Comparison of ENCODE assay signal across 38 mouse cellular contexts in genomic region chrX:152563034-152563433, GRCm38 (mm10). TPM values are rescaled to one million over a fixed set of nuclear protein-coding genes. Genes with fewer than 3 reads are reported as not detected.
"Had no signal": no experiment of that assay in that cellular context is flagged by ENCODE, and none has a peak within 500 bp of the region (broad histone marks: within the 10 kb centered on the region; RNA-seq: fewer than 3 reads in every experiment).

Gene Cldn34a (plus strand): TSS chrX:152563334.

- H3K4me1 ChIP-seq: limb, embryonic 10.5 days; limb, embryonic 12.5 days; limb, embryonic 13.5 days; limb, embryonic 15.5 days; liver, embryonic 12.5 days; liver, embryonic 13.5 days; liver, embryonic 15.5 days; lung, embryonic 15.5 days; megakaryocyte, embryonic 14.5 days; midbrain, embryonic 10.5 days; midbrain, embryonic 12.5 days; midbrain, embryonic 13.5 days; midbrain, embryonic 15.5 days had no signal

- H3K27me3 ChIP-seq: liver, embryonic 12.5 days; liver, embryonic 13.5 days had no signal

- H3K36me3 ChIP-seq: limb, embryonic 10.5 days; limb, embryonic 12.5 days; limb, embryonic 13.5 days; limb, embryonic 15.5 days; liver, embryonic 12.5 days; liver, embryonic 13.5 days; liver, embryonic 15.5 days; lung, embryonic 15.5 days; midbrain, embryonic 10.5 days; midbrain, embryonic 12.5 days; midbrain, embryonic 13.5 days; midbrain, embryonic 15.5 days had no signal

- H3K4me3 ChIP-seq: left cerebral cortex, adult 2 months; limb, embryonic 10.5 days; limb, embryonic 12.5 days; limb, embryonic 13.5 days; limb, embryonic 15.5 days; liver, embryonic 12.5 days; liver, embryonic 13.5 days; liver, embryonic 15.5 days; lung, embryonic 15.5 days; megakaryocyte, embryonic 14.5 days; midbrain, embryonic 10.5 days; midbrain, embryonic 12.5 days; midbrain, embryonic 13.5 days; midbrain, embryonic 15.5 days; myocyte had no signal

- H3K27ac ChIP-seq: left cerebral cortex, adult 2 months; limb, embryonic 10.5 days; limb, embryonic 12.5 days; limb, embryonic 13.5 days; limb, embryonic 15.5 days; liver, embryonic 12.5 days; liver, embryonic 13.5 days; liver, embryonic 14.5 days; liver, embryonic 15.5 days; lung, embryonic 15.5 days; macrophage; midbrain, embryonic 10.5 days; midbrain, embryonic 12.5 days; midbrain, embryonic 13.5 days; midbrain, embryonic 15.5 days had no signal

- DNase-seq: left cerebral cortex, postnatal 4 days; liver; liver, embryonic 13.5 days; liver, postnatal 0 days; lung, adult 18-20 months; lung, adult 2 months; lung, embryonic 14.5 days; lung, postnatal 10 days; lung, postnatal 14 days; lung, postnatal 36 days; lung, postnatal 4 days; midbrain, embryonic 14.5 days had no signal

RNA-seq across cellular contexts. Expression of gene Cldn34a, which starts in this region (rescaled TPM):
- polyA plus RNA-seq: limb, embryonic 10.5 days; limb, embryonic 11.5 days; limb, embryonic 12.5 days; limb, embryonic 13.5 days; limb, embryonic 14.5 days; limb, embryonic 15.5 days; liver, adult 2 months; liver, embryonic 11.5 days; liver, embryonic 12.5 days; liver, embryonic 13.5 days; liver, embryonic 14.5 days; liver, embryonic 15.5 days; liver, embryonic 16.5 days; liver, postnatal 0 days; lung, adult 2 months; lung, embryonic 14.5 days; lung, embryonic 15.5 days; lung, embryonic 16.5 days; lung, postnatal 0 days; macrophage; midbrain, embryonic 10.5 days; midbrain, embryonic 11.5 days; midbrain, embryonic 12.5 days; midbrain, embryonic 13.5 days; midbrain, embryonic 14.5 days; midbrain, embryonic 15.5 days; midbrain, embryonic 16.5 days; midbrain, postnatal 0 days; myocyte had no signal
